Mouse (Mus musculus): ENCODE data around the gene Gm14403. TPM values are rescaled to one million over a fixed set of nuclear protein-coding genes. Genes with fewer than 3 reads are reported as not detected.

The Gm14403 gene
- polyA plus RNA-seq (2012; rRNA removed) = 2.8 and 3.2 TPM in 2 replicates

DNA sequence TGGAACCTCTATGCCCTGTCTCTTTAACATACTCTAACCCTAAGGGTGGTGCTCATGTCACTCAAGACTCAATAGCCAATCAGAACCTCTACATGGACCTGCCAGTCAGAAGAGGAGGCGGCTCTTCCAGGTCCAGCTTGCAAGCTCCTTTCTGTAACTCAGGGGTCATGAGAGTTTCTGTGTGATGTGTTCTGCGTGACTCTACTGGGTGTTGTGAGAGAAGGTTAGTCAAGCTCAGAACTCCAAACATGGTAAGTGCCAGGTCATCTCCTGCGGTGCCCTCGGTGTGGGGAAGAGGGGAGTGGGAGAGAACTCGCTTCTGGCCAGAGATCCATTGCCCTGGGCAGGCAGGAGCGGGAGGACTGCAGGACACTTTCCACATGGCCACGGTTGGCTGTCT, at the start of gene Gm14403:
Gene Gm14403, plus strand, starts transcription at position 149 of the 400 bp plus-strand sequence.

DNA sequence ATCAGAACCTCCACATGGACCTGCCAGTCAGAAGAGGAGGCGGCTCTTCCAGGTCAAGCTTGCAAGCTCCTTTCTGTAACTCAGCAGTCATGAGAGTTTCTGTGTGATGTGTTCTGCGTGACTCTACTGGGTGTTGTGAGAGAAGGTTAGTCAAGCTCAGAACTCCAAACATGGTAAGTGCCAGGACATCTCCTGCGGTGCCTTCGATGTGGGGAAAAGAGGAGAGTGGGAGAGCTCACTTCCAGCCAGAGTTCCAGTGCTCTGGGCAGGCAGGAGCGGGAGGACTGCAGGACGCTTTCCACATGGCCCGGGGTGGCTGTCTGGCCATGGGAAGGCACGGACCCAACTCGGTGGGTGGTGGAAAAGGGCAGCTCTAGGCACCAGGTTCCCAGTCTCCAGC, 33.3 kb upstream of the Gm14403 start, which contains the start of gene Zfp970:
Gene Zfp970, plus strand, starts transcription at position 58 of the 400 bp plus-strand sequence.

Other genes starting within 250 kb of the Gm14403 start
- gene Gm14409, start 231.2 kb upstream of the Gm14403 start, polyA plus RNA-seq (2012; rRNA removed) = not detected in 2 replicates
- 0.43 and 0.48 TPM in 2 replicates for gene Gm14412, start 173.9 kb upstream of the Gm14403 start, polyA plus RNA-seq (2012; rRNA removed)
- gene Gm14418, start 99.9 kb upstream of the Gm14403 start, polyA plus RNA-seq (2012; rRNA removed) = 4.3 and 5.0 TPM in 2 replicates
- gene Zfp970, start 33.5 kb upstream of the Gm14403 start, polyA plus RNA-seq (2012; rRNA removed) = 10.5 and 10.7 TPM in 2 replicates
- gene Gm14406, start 80.0 kb downstream of the Gm14403 start, polyA plus RNA-seq (2012; rRNA removed) = not detected in 2 replicates

All from central nervous system, embryonic 14 days (tissue).